Comparison of ENCODE assay signal across 8 mouse cellular contexts in genomic region chr3:87816646-87817093, GRCm38 (mm10). TPM values are rescaled to one million over a fixed set of nuclear protein-coding genes. Genes with fewer than 3 reads are reported as not detected.
DNase-seq lines count a peak whose midpoint lies in the region; ATAC-seq and TF ChIP-seq lines count a peak whose summit lies in the region.

No protein-coding gene starts in this region.

- H3K27ac ChIP-seq in intestine, postnatal 0 days (ENCODE audit: low read depth, low read length): no peak overlapping the region
- no peak overlapping the region for H3K27ac ChIP-seq in midbrain, embryonic 12.5 days (replicated peaks)
- no peak overlapping the region for H3K27ac ChIP-seq in small intestine, adult 2 months (ENCODE audit: insufficient read depth, low read depth, low read length)

- H3K4me1 ChIP-seq in intestine, postnatal 0 days (replicated peaks; ENCODE audit: control insufficient read depth, insufficient read depth, low read length): no peaks in the 10 kb centered on the region
- no peaks in the 10 kb centered on the region for H3K4me1 ChIP-seq in midbrain, embryonic 12.5 days
- peaks cover 2% of the 10 kb centered on the region; the same call in 1 of the 2 replicates for H3K4me1 ChIP-seq in small intestine, adult 2 months (ENCODE audit: control insufficient read depth, insufficient read depth, insufficient read length, low read length)

- H3K36me3 ChIP-seq in intestine, postnatal 0 days (ENCODE audit: control insufficient read depth, insufficient read depth): no peaks in the 10 kb centered on the region
- no peaks in the 10 kb centered on the region for H3K36me3 ChIP-seq in midbrain, embryonic 12.5 days
- no peaks in the 10 kb centered on the region for H3K36me3 ChIP-seq in small intestine, adult 2 months (ENCODE audit: control insufficient read depth, insufficient read depth, low read length)

- peak; percentile 69 for DNase-seq in 3134 (ENCODE audit: extremely low read depth, insufficient read length, low spot score)
- peak; percentile 35 for DNase-seq in adrenal gland, adult 8-10 months
- peak; percentile 82 for DNase-seq in embryo, embryonic 9.5 days (ENCODE audit: extremely low spot score)
- peak; percentile 94 for DNase-seq in heart, adult 11 months
- peak; percentile 42 to 62 for DNase-seq in left cerebral cortex, postnatal 36 days (ENCODE audit: low spot score in 2 of 2)

- peak; percentile 96 for TF ChIP-seq CTCF in intestine, postnatal 0 days (IDR thresholded peaks at IDR 0.05; ENCODE audit: low read depth)
- TF ChIP-seq CTCF in small intestine, adult 2 months (IDR thresholded peaks at IDR 0.05; ENCODE audit: extremely low read depth, insufficient read length, insufficient replicate concordance, low read depth, low read length): peak; percentile 76; the same call in 1 of the 2 replicates

- H3K27me3 ChIP-seq in intestine, postnatal 0 days (replicated peaks; ENCODE audit: control insufficient read depth, insufficient read depth, low read length): peaks cover 3% of the 10 kb centered on the region; the same call in 1 of the 2 replicates
- peaks cover 76% of the 10 kb centered on the region for H3K27me3 ChIP-seq in midbrain, embryonic 12.5 days
- H3K27me3 ChIP-seq in small intestine, adult 2 months (ENCODE audit: control insufficient read depth, insufficient read depth, low read length): peaks cover 5% of the 10 kb centered on the region; the same call in 1 of the 2 replicates

- TF ChIP-seq POLR2A in small intestine, adult 2 months (IDR thresholded peaks at IDR 0.05; ENCODE audit: low read depth, low read length): no peak

- 5% methylated on average over 12 of the region's 12 CpGs for WGBS in intestine, postnatal 0 days
- WGBS in midbrain, embryonic 12.5 days: 6% methylated on average over 12 of the region's 12 CpGs
- 4% methylated on average over 12 of the region's 12 CpGs for WGBS in small intestine, adult 2 months

- peak; percentile 38; the same call in 1 of the 2 replicates for ATAC-seq in intestine, postnatal 0 days
- 0 out of 2 replicates have a peak, but pooled peaks have one; percentile 54 for ATAC-seq in midbrain, embryonic 12.5 days (ENCODE audit: low FRiP score, low read depth)

- H3K9me3 ChIP-seq in intestine, postnatal 0 days (ENCODE audit: control insufficient read depth): no peaks in the 10 kb centered on the region
- no peaks in the 10 kb centered on the region for H3K9me3 ChIP-seq in midbrain, embryonic 12.5 days

- intact Hi-C loops in left cerebral cortex, postnatal 36 days (cut with DNase I): loop anchor here (2.0 kb wide), 1 partner anchor 46 kb away; no protein-coding TSS in a partner anchor

- 0 out of 2 replicates have a peak overlapping the region, but pooled peaks have one; percentile 4 for H3K4me2 ChIP-seq in intestine, postnatal 0 days (replicated peaks; ENCODE audit: low read depth)
- peak overlapping the region; percentile 6; the same call in 1 of the 2 replicates for H3K4me2 ChIP-seq in midbrain, embryonic 12.5 days (replicated peaks)

- no peak overlapping the region for H3K9ac ChIP-seq in intestine, postnatal 0 days (ENCODE audit: low read depth, low read length)
- 0 out of 2 replicates have a peak overlapping the region, but pooled peaks have one; percentile 20 for H3K9ac ChIP-seq in midbrain, embryonic 12.5 days (replicated peaks)

- no peak overlapping the region for H3K4me3 ChIP-seq in intestine, postnatal 0 days (ENCODE audit: low read depth, low read length)
- no peak overlapping the region for H3K4me3 ChIP-seq in midbrain, embryonic 12.5 days
- no peak overlapping the region for H3K4me3 ChIP-seq in small intestine, adult 2 months (ENCODE audit: low read depth, low read length)

RNA-seq across cellular contexts. Expression of gene Pear1, which starts 7.4 kb away (rescaled TPM):
- 10 to 100 TPM; 26.0 to 35.9 (median 29.7) TPM for total RNA-seq in adrenal gland, adult 8-10 months (2022)
- 7.7 and 10.1 TPM in 2 replicates for polyA plus RNA-seq in intestine, postnatal 0 days (2015; fragmentation: Nextera tagmentation; extraction: Ambion mirVana)
- 1 to 10 TPM; 6.8 to 9.2 TPM for total RNA-seq in left cerebral cortex, postnatal 36 days (2021)
- polyA plus RNA-seq in midbrain, embryonic 12.5 days (2016; fragmentation: Nextera tagmentation; extraction: Ambion mirVana): 8.9 and 12.6 TPM in 2 replicates
- 13.0 and 20.1 TPM in 2 replicates for polyA plus RNA-seq in small intestine, adult 2 months (2012; rRNA removed)

RNA-seq across cellular contexts. Expression of gene Insrr, which starts 19.9 kb away (rescaled TPM):
- 1 to 10 TPM in 2 of 4 experiments, under 1 TPM in 2; 0.32 to 3.7 (median 1.9) TPM for total RNA-seq in adrenal gland, adult 8-10 months (2022)
- polyA plus RNA-seq in intestine, postnatal 0 days (2015; fragmentation: Nextera tagmentation; extraction: Ambion mirVana): 0.05 TPM in 2 replicates
- under 1 TPM; 0.39 to 0.77 TPM for total RNA-seq in left cerebral cortex, postnatal 36 days (2021)
- 1.2 TPM in 2 replicates for polyA plus RNA-seq in midbrain, embryonic 12.5 days (2016; fragmentation: Nextera tagmentation; extraction: Ambion mirVana)
- 1.3 and 2.6 TPM in 2 replicates for polyA plus RNA-seq in small intestine, adult 2 months (2012; rRNA removed)

RNA-seq across cellular contexts. Expression of gene Ntrk1, which starts 21.7 kb away (rescaled TPM):
- 10 to 100 TPM in 2 of 4 experiments, 1 to 10 TPM in 2; 6.3 to 30.5 (median 13.1) TPM for total RNA-seq in adrenal gland, adult 8-10 months (2022)
- polyA plus RNA-seq in intestine, postnatal 0 days (2015; fragmentation: Nextera tagmentation; extraction: Ambion mirVana): 0.16 and 0.18 TPM in 2 replicates
- under 1 TPM; 0.35 to 0.95 TPM for total RNA-seq in left cerebral cortex, postnatal 36 days (2021)
- polyA plus RNA-seq in midbrain, embryonic 12.5 days (2016; fragmentation: Nextera tagmentation; extraction: Ambion mirVana): 3.0 and 3.9 TPM in 2 replicates
- polyA plus RNA-seq in small intestine, adult 2 months (2012; rRNA removed): 0.08 and 0.18 TPM in 2 replicates

RNA-seq across cellular contexts. Expression of gene Sh2d2a, which starts 29.9 kb away (rescaled TPM):
- total RNA-seq in adrenal gland, adult 8-10 months (2022): under 1 TPM; 0.20 to 0.62 (median 0.32) TPM
- 0.17 and 0.47 TPM in 2 replicates for polyA plus RNA-seq in intestine, postnatal 0 days (2015; fragmentation: Nextera tagmentation; extraction: Ambion mirVana)
- total RNA-seq in left cerebral cortex, postnatal 36 days (2021): not detected
- polyA plus RNA-seq in midbrain, embryonic 12.5 days (2016; fragmentation: Nextera tagmentation; extraction: Ambion mirVana): not detected in 2 replicates
- 3.0 and 5.9 TPM in 2 replicates for polyA plus RNA-seq in small intestine, adult 2 months (2012; rRNA removed)

Comparison
In these comparisons a context has a peak if more than half of its experiments do, and no peak if none do; other contexts are left out.
1. DNase-seq: peak in every context shown above with its lines; median percentile 94 in heart, adult 11 months; 82 in embryo, embryonic 9.5 days; 69 in 3134; 52 in left cerebral cortex, postnatal 36 days; 35 in adrenal gland, adult 8-10 months.